Comparison of ENCODE assay signal across 23 mouse cellular contexts in genomic region chrX:99961002-99961401, GRCm38 (mm10). TPM values are rescaled to one million over a fixed set of nuclear protein-coding genes. Genes with fewer than 3 reads are reported as not detected.
"Had no signal": no experiment of that assay in that cellular context is flagged by ENCODE, and none has a peak within 500 bp of the region (broad histone marks: within the 10 kb centered on the region; RNA-seq: fewer than 3 reads in every experiment).

No protein-coding gene starts in this region.

- H3K36me3 ChIP-seq: limb, embryonic 12.5 days; limb, embryonic 15.5 days; lung, embryonic 15.5 days; midbrain, embryonic 10.5 days; midbrain, embryonic 13.5 days; neural tube, embryonic 13.5 days had no signal

- H3K27me3 ChIP-seq: limb, embryonic 15.5 days had no signal

- H3K4me3 ChIP-seq: limb, embryonic 12.5 days; limb, embryonic 15.5 days; lung, embryonic 15.5 days; megakaryocyte, embryonic 14.5 days; midbrain, embryonic 10.5 days; midbrain, embryonic 13.5 days; myocyte; neural tube, embryonic 13.5 days had no signal

- H3K9me3 ChIP-seq: limb, embryonic 12.5 days; limb, embryonic 15.5 days; lung, embryonic 15.5 days; megakaryocyte, embryonic 14.5 days; midbrain, embryonic 10.5 days; midbrain, embryonic 13.5 days; neural tube, embryonic 13.5 days had no signal

- DNase-seq: kidney, adult 9 months; kidney, postnatal 14 days; kidney, postnatal 4 days; left cerebral cortex, postnatal 4 days; lung, adult 18-20 months; lung, postnatal 10 days; lung, postnatal 36 days; retina, postnatal 1 day; right cerebral cortex, postnatal 25 days; thymus, adult 18-20 months; thymus, postnatal 36 days had no signal

- H3K27ac ChIP-seq: limb, embryonic 12.5 days; limb, embryonic 15.5 days; liver, embryonic 14.5 days; lung, embryonic 15.5 days; midbrain, embryonic 10.5 days; midbrain, embryonic 13.5 days; neural tube, embryonic 13.5 days had no signal

- ATAC-seq: midbrain, embryonic 13.5 days; midbrain, embryonic 16.5 days had no signal

- H3K4me1 ChIP-seq: limb, embryonic 12.5 days; limb, embryonic 15.5 days; lung, embryonic 15.5 days; megakaryocyte, embryonic 14.5 days; midbrain, embryonic 10.5 days; midbrain, embryonic 13.5 days; neural tube, embryonic 13.5 days had no signal

- H3K4me2 ChIP-seq: limb, embryonic 12.5 days; limb, embryonic 15.5 days; lung, embryonic 15.5 days; midbrain, embryonic 13.5 days; neural tube, embryonic 13.5 days had no signal

- H3K9ac ChIP-seq: limb, embryonic 12.5 days; limb, embryonic 15.5 days; liver, embryonic 14.5 days; lung, embryonic 15.5 days; midbrain, embryonic 13.5 days; neural tube, embryonic 13.5 days had no signal

RNA-seq across cellular contexts. Expression of gene Eda, which starts 14.4 kb away (rescaled TPM):
- total RNA-seq: monocyte, adult 5-6 weeks; neutrophil, adult 5-6 weeks had no signal
